Mouse (Mus musculus) limb, embryonic 10.5 days (tissue): ENCODE data around the gene Plxna4. TPM values are rescaled to one million over a fixed set of nuclear protein-coding genes. Genes with fewer than 3 reads are reported as not detected.

Experiments
- DNase-seq: peaks from one replicate; pipeline ENCODE4 v3.0.0-alpha.2; 2017; ENCODE audit warnings: low spot score
- H3K27ac ChIP-seq: fragments of 300-500 bp; sonication (generic); 2 replicates; pipeline ENCODE4 v1.5.1; 2016; ENCODE audit warnings: mild to moderate bottlenecking
- H3K27me3 ChIP-seq: fragments of 300-500 bp; sonication (generic); 2 replicates; pipeline ENCODE4 v1.6.1; 2016; ENCODE audit warnings: low read depth, mild to moderate bottlenecking; ENCODE audit not compliant: poor library complexity, severe bottlenecking
- H3K36me3 ChIP-seq: fragments of 300-500 bp; sonication (generic); 2 replicates; pipeline ENCODE4 v1.6.1; 2016; ENCODE audit warnings: mild to moderate bottlenecking, moderate library complexity
- H3K4me1 ChIP-seq: fragments of 300-500 bp; sonication (generic); 2 replicates; pipeline ENCODE4 v1.6.1; 2016
- H3K4me3 ChIP-seq: fragments of 300-500 bp; sonication (generic); 2 replicates; pipeline ENCODE4 v1.5.1; 2016; ENCODE audit warnings: mild to moderate bottlenecking, moderate library complexity
- H3K9me3 ChIP-seq: fragments of 300-500 bp; sonication (generic); replicated peaks from 2 replicates; pipeline ENCODE4 v1.6.1; 2016; ENCODE audit warnings: mild to moderate bottlenecking
- WGBS: fragments of 180-500 bp; shearing (Covaris S2); methylation state at CpG from one replicate; pipeline ENCODE4 v1.1.7; 2016; 5-methylcytosine and 5-hydroxymethylcytosine counted together
- polyA plus RNA-seq: library from polyadenylated mRNA; unstranded; fragments of >200 nt; fragmentation: Nextera tagmentation; extraction: Ambion mirVana; gene quantifications from 2 replicates; pipeline ENCODE4 v1.2.1, GENCODE M21; 2016

Plxna4 gene
- polyA plus RNA-seq, 1 experiment from 2014 or later = 1.9 TPM

DNA sequence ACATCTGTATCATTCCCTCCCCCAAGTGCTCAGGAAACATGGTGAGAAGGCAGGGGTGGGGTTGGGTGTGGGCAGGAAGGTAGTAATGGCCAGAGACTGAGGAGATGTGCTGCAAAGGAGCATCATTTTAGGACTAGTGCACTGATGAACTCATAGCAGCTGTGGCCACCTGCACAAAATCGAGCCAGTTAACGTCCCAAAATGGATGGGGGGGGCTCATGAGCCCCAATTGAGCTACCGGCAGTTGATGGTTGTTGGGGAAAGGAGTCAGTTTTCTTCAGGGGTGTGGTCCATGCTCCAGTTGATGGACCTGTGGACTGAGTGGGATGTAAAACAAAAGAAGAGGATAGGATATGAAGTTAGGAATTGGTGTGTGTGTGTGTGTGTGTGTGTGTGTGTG lies 448.5 kb downstream of the Plxna4 start:
- DNase-seq = no peak
- Histone ChIP-seq H3K27me3 (no peaks in the 10 kb centered on the region), H3K4me1 (no peaks in the 10 kb centered on the region), H3K27ac (no peak overlapping the region), H3K9me3 (no peaks in the 10 kb centered on the region), H3K36me3 (no peaks in the 10 kb centered on the region), H3K4me3 (no peak overlapping the region)
- WGBS = 85% methylated on average over 3 of the region's 3 CpGs

DNA sequence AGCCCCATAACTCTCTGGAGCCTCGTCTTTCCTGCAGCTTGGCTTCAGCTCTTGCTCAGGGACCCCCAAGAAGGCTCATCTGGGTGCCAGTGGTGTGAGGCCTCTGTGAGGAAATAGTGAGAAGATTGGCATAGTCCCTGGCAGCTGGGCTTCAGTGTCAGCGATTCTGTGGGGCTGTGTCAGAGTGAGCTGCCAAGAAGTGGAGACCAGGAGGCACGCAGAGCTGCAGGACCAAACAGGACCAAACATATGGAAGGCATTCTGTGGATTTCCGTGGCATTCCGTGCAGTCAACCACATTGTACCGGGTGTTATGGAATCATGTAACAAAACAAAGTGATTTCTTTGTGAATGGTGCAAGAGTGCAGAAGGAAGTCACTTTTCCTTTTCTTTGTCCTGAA lies 461.1 kb downstream of the Plxna4 start:
- Histone ChIP-seq H3K9me3 (no peaks in the 10 kb centered on the region), H3K36me3 (no peaks in the 10 kb centered on the region), H3K4me1 (peaks cover 3% of the 10 kb centered on the region; the same call in 1 of the 2 replicates), H3K27me3 (no peaks in the 10 kb centered on the region), H3K4me3 (no peak overlapping the region), H3K27ac (no peak overlapping the region)
- 80% methylated on average over 6 of the region's 6 CpGs for WGBS
- DNase-seq = no peak

DNA sequence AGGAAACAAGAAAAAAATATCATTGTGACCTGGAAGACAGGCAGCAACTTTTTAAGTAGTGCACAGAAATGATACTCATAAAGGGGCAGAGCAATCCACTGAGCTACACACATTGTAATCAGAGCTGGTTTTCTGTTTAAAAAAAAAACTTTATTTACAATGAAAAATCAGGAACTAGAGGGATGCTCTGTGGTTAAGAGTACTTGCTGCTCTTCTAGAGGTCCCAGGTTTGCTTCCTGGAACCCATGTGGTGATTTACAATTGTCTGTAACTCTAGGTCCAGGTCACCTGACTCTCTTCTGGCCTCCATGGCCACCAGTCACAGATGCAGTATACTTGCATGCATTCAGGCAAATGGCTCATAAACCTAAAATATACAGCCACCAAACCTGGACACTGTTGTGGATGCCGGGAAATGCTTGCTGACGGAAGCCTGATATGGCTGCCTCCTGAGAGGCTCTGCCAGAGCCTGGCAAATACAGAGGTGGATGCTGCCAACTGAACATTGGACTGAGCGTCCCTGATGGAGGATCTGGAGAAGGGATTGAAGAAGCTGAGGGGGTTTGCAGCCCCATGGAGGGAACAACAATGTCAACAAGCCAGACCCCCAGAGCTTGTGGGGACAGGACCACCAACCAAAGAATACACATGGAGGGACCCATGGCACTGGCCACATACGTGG lies 465.3 kb downstream of the Plxna4 start:
- DNase-seq = no peak
- no peak overlapping the region for H3K4me3 ChIP-seq
- no peaks in the 10 kb centered on the region for H3K36me3 ChIP-seq
- no peaks in the 10 kb centered on the region for H3K9me3 ChIP-seq
- H3K27ac ChIP-seq = no peak overlapping the region
- no peaks in the 10 kb centered on the region for H3K27me3 ChIP-seq
- H3K4me1 ChIP-seq = peaks cover 3% of the 10 kb centered on the region; the same call in 1 of the 2 replicates
- WGBS = 90% methylated on average over 4 of the region's 4 CpGs

DNA sequence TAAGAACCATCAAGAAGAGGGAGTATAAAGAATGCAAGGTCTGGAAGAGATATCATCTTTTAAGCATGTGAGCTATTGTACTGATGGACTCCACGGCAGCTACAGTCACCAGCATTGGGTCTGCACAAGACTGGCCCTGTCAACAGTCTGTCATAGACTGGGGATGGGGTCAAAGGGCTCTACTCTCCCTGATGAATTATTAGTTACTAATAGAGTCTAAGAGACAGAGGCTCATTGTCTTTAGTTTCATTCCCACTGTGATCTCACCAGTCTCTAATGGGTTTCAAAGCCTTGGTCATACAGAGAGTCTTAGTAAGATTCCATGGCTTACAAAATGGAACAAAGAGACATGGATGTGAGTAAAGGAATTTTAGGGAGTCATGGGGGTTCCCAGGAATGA lies 467.1 kb downstream of the Plxna4 start:
- H3K27me3 ChIP-seq = no peaks in the 10 kb centered on the region
- H3K36me3 ChIP-seq = no peaks in the 10 kb centered on the region
- 80% methylated on average over 1 of the region's 1 CpGs for WGBS
- no peak for DNase-seq
- H3K27ac ChIP-seq = no peak overlapping the region
- H3K9me3 ChIP-seq = no peaks in the 10 kb centered on the region
- no peak overlapping the region for H3K4me3 ChIP-seq
- H3K4me1 ChIP-seq = no peaks in the 10 kb centered on the region

DNA sequence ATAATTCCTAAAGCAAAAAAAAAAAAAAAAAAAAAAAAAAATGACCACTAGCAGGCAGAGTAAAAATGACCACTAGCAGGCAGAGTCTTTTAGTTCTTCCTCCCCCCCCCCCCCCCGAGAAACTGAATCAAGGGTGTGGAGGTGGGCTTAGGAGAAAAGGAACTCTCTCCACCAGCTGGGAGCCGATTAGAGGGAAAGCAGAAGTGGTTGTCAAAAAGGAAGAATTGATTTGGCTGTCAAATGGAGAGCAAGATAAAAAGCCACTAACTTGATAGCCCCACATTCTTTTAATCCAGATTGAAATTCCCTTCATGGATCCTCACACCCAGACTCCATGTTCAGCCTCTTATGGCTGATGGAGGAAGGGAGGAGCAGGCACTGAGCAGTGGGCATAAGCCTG lies 478.8 kb downstream of the Plxna4 start:
- H3K27me3 ChIP-seq = no peaks in the 10 kb centered on the region
- H3K27ac ChIP-seq = no peak overlapping the region
- no peaks in the 10 kb centered on the region for H3K4me1 ChIP-seq
- no peaks in the 10 kb centered on the region for H3K36me3 ChIP-seq
- H3K4me3 ChIP-seq = no peak overlapping the region
- DNase-seq = no peak
- WGBS = 82% methylated on average over 2 of the region's 2 CpGs
- no peaks in the 10 kb centered on the region for H3K9me3 ChIP-seq

DNA sequence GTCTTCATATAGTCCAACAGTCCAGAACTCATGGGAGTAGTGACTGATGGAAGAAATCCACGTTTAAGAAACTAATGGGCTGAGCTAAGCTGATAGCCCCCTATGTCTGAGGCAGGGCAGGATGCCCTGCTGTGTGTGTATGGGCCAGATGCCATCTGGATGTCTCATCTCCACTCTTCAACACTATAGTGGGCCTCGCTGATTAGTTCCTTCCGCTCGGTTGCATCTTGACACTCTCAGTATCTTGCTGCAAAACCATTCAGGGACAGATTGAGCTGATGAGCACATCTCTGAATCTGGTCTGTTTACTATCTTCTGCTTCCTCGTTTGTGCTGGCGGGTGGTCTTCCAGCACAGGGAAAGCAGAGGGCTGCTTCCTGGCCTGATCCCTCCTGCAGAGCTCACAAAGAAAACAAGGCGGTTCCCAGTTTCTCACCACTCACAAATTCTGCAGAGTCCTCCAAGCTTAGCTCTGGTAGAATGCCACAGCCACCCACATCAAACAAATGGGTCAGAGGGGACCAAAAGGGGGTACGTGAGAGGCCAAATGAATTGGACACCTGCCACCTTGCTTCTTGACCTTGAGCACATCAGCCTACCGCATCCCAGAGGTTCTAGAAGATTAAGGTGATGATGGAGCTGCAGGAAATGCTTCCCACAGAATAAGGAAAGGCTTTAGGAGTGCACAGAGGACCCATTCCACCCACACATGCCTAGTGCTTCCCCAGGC lies 482.3 kb downstream of the Plxna4 start:
- no peaks in the 10 kb centered on the region for H3K4me1 ChIP-seq
- no peaks in the 10 kb centered on the region for H3K9me3 ChIP-seq
- no peaks in the 10 kb centered on the region for H3K27me3 ChIP-seq
- WGBS = 59% methylated on average over 9 of the region's 9 CpGs
- no peak overlapping the region for H3K4me3 ChIP-seq
- no peaks in the 10 kb centered on the region for H3K36me3 ChIP-seq
- no peak for DNase-seq
- no peak overlapping the region for H3K27ac ChIP-seq
